Mouse (Mus musculus): ENCODE measurements around the gene Dnm3. TPM values are rescaled to one million over a fixed set of nuclear protein-coding genes. Genes with fewer than 3 reads are reported as not detected.

The Dnm3 gene
- polyA plus RNA-seq, 1 experiment, result 8.2 TPM

GRCm38 (mm10) chr1:162155546-162155945 lies 322.3 kb downstream of the Dnm3 start:
- Histone ChIP-seq H3K4me3 (ENCODE audit: insufficient read depth, low read depth, low read length) (no peak overlapping the region), H3K27ac (ENCODE audit: insufficient read depth, low read depth, low read length) (no peak overlapping the region), H3K4me1 (ENCODE audit: control insufficient read depth, insufficient read depth, low read length) (no peaks in the 10 kb centered on the region), H3K27me3 (replicated peaks; ENCODE audit: control insufficient read depth, insufficient read depth, low read length) (no peaks in the 10 kb centered on the region), H3K36me3 (ENCODE audit: control insufficient read depth, insufficient read depth, low read length) (no peaks in the 10 kb centered on the region)
- no peak for TF ChIP-seq CTCF (conservative IDR thresholded peaks at IDR 0.05; ENCODE audit: insufficient read depth, insufficient read length, low read depth, low read length)
- no peak for TF ChIP-seq POLR2A (IDR thresholded peaks at IDR 0.05; ENCODE audit: low read depth, low read length)
- WGBS, result 92% methylated on average over 3 of the region's 3 CpGs
- no peak for DNase-seq

DNA sequence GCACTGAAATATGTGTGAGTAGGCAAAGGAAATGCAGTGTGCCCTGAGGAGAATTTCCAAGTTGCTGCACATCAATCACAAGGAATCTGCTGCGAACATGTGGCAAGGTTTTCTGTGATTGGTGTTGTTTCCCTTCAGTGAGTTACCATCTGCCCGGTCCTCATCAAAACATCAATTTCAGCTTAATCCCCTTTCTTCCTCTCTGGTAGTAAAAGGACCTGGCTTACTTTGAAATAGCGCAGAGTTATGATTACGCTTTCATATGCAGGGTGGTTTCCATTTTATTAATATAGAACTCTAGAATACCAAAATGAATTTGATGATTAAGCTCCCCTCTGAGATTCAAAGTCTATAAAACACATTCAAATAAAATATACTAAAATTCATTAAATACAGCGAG lies 324.7 kb downstream of the Dnm3 start:
- no peaks in the 10 kb centered on the region for H3K36me3 ChIP-seq (ENCODE audit: control insufficient read depth, insufficient read depth, low read length)
- no peaks in the 10 kb centered on the region for H3K27me3 ChIP-seq (replicated peaks; ENCODE audit: control insufficient read depth, insufficient read depth, low read length)
- TF ChIP-seq CTCF (conservative IDR thresholded peaks at IDR 0.05; ENCODE audit: insufficient read depth, insufficient read length, low read depth, low read length) (no peak), POLR2A (IDR thresholded peaks at IDR 0.05; ENCODE audit: low read depth, low read length) (no peak)
- no peaks in the 10 kb centered on the region for H3K4me1 ChIP-seq (ENCODE audit: control insufficient read depth, insufficient read depth, low read length)
- 85% methylated on average over 5 of the region's 5 CpGs for WGBS
- no peak for DNase-seq
- H3K27ac ChIP-seq (ENCODE audit: insufficient read depth, low read depth, low read length), result no peak overlapping the region
- no peak overlapping the region for H3K4me3 ChIP-seq (ENCODE audit: insufficient read depth, low read depth, low read length)

GRCm38 (mm10) chr1:162149730-162150129 lies 328.1 kb downstream of the Dnm3 start:
- Histone ChIP-seq H3K4me3 (ENCODE audit: insufficient read depth, low read depth, low read length) (no peak overlapping the region), H3K36me3 (ENCODE audit: control insufficient read depth, insufficient read depth, low read length) (no peaks in the 10 kb centered on the region), H3K4me1 (ENCODE audit: control insufficient read depth, insufficient read depth, low read length) (no peaks in the 10 kb centered on the region), H3K27ac (ENCODE audit: insufficient read depth, low read depth, low read length) (no peak overlapping the region), H3K27me3 (replicated peaks; ENCODE audit: control insufficient read depth, insufficient read depth, low read length) (no peaks in the 10 kb centered on the region)
- WGBS, result 86% methylated on average over 3 of the region's 3 CpGs
- DNase-seq, result no peak
- TF ChIP-seq CTCF (conservative IDR thresholded peaks at IDR 0.05; ENCODE audit: insufficient read depth, insufficient read length, low read depth, low read length) (no peak), POLR2A (IDR thresholded peaks at IDR 0.05; ENCODE audit: low read depth, low read length) (no peak)

DNA sequence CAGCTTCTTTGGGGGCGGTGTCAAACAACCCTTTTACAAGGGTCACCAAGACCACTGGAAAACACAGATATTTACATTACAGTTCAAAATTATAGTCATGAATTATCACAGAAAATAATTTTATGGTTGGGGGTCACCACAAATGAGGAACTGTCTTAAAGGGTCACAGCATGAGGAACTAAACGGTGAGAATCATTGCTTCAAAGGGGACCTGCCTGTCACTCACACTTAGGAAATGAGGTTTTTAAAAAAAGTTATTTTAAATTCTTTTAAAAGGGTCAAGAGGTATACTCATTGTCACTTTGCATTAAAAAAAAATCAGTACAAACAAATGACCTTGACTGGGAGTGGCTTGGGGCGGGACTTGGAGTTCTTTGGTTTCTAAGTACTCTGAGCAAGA lies 330.3 kb downstream of the Dnm3 start:
- no peak for DNase-seq
- WGBS, result 88% methylated on average over 3 of the region's 3 CpGs
- Histone ChIP-seq H3K27ac (ENCODE audit: insufficient read depth, low read depth, low read length) (no peak overlapping the region), H3K36me3 (ENCODE audit: control insufficient read depth, insufficient read depth, low read length) (no peaks in the 10 kb centered on the region), H3K4me3 (ENCODE audit: insufficient read depth, low read depth, low read length) (no peak overlapping the region), H3K4me1 (ENCODE audit: control insufficient read depth, insufficient read depth, low read length) (no peaks in the 10 kb centered on the region), H3K27me3 (replicated peaks; ENCODE audit: control insufficient read depth, insufficient read depth, low read length) (no peaks in the 10 kb centered on the region)
- TF ChIP-seq POLR2A (IDR thresholded peaks at IDR 0.05; ENCODE audit: low read depth, low read length) (no peak), CTCF (conservative IDR thresholded peaks at IDR 0.05; ENCODE audit: insufficient read depth, insufficient read length, low read depth, low read length) (no peak)

DNA sequence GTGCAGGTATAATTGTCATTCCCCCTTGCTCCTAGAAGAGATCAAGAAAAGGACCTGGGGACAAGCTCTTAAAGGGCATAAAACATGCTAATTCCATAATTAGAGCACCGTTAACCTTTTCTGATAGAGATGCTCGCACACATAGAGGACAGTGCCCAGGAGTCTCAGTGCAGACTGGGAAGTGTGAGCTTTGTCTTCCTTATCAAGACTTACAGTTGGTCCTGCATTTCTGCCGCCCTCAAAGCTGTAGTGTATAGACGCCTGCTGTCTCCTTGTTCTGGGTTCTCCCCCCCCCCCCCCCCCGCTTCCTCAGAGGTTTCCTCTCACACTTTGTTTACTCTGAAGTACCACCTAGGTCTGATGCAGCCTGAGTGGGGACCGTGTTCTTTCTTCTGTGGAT lies 332.1 kb downstream of the Dnm3 start:
- Histone ChIP-seq H3K4me3 (ENCODE audit: insufficient read depth, low read depth, low read length) (no peak overlapping the region), H3K4me1 (ENCODE audit: control insufficient read depth, insufficient read depth, low read length) (no peaks in the 10 kb centered on the region), H3K27ac (ENCODE audit: insufficient read depth, low read depth, low read length) (no peak overlapping the region), H3K36me3 (ENCODE audit: control insufficient read depth, insufficient read depth, low read length) (no peaks in the 10 kb centered on the region), H3K27me3 (replicated peaks; ENCODE audit: control insufficient read depth, insufficient read depth, low read length) (no peaks in the 10 kb centered on the region)
- no peak for DNase-seq
- TF ChIP-seq POLR2A (IDR thresholded peaks at IDR 0.05; ENCODE audit: low read depth, low read length), result no peak
- TF ChIP-seq CTCF (conservative IDR thresholded peaks at IDR 0.05; ENCODE audit: insufficient read depth, insufficient read length, low read depth, low read length), result no peak
- 86% methylated on average over 6 of the region's 6 CpGs for WGBS

GRCm38 (mm10) chr1:162144992-162145391 lies 332.8 kb downstream of the Dnm3 start:
- Histone ChIP-seq H3K27ac (ENCODE audit: insufficient read depth, low read depth, low read length) (no peak overlapping the region), H3K4me3 (ENCODE audit: insufficient read depth, low read depth, low read length) (no peak overlapping the region), H3K36me3 (ENCODE audit: control insufficient read depth, insufficient read depth, low read length) (no peaks in the 10 kb centered on the region), H3K27me3 (replicated peaks; ENCODE audit: control insufficient read depth, insufficient read depth, low read length) (no peaks in the 10 kb centered on the region), H3K4me1 (ENCODE audit: control insufficient read depth, insufficient read depth, low read length) (no peaks in the 10 kb centered on the region)
- TF ChIP-seq CTCF (conservative IDR thresholded peaks at IDR 0.05; ENCODE audit: insufficient read depth, insufficient read length, low read depth, low read length), result no peak
- TF ChIP-seq POLR2A (IDR thresholded peaks at IDR 0.05; ENCODE audit: low read depth, low read length), result no peak
- WGBS, result 78% methylated on average over 1 of the region's 1 CpGs
- no peak for DNase-seq

GRCm38 (mm10) chr1:162143974-162144912 lies 333.6 kb downstream of the Dnm3 start:
- TF ChIP-seq CTCF (conservative IDR thresholded peaks at IDR 0.05; ENCODE audit: insufficient read depth, insufficient read length, low read depth, low read length) (no peak), POLR2A (IDR thresholded peaks at IDR 0.05; ENCODE audit: low read depth, low read length) (no peak)
- Histone ChIP-seq H3K36me3 (ENCODE audit: control insufficient read depth, insufficient read depth, low read length) (no peaks in the 10 kb centered on the region), H3K27me3 (replicated peaks; ENCODE audit: control insufficient read depth, insufficient read depth, low read length) (no peaks in the 10 kb centered on the region), H3K27ac (ENCODE audit: insufficient read depth, low read depth, low read length) (no peak overlapping the region), H3K4me3 (ENCODE audit: insufficient read depth, low read depth, low read length) (no peak overlapping the region), H3K4me1 (ENCODE audit: control insufficient read depth, insufficient read depth, low read length) (no peaks in the 10 kb centered on the region)
- 77% methylated on average over 6 of the region's 6 CpGs for WGBS
- DNase-seq, result no peak

Measured in kidney, adult 2 months (tissue).